Mouse (Mus musculus): ENCODE results near the gene Lrmda. TPM values are rescaled to one million over a fixed set of nuclear protein-coding genes. Genes with fewer than 3 reads are reported as not detected.

Gene Lrmda
- polyA plus RNA-seq, 1 experiment from 2014 or later = 0.66 TPM

- ATAC-seq (ENCODE audit: insufficient read depth, low FRiP score, low TSS enrichment) (0 out of 2 replicates have a peak, but pooled peaks have one; percentile 48), DNase-seq (ENCODE audit: low spot score) (peak; percentile 42)
- H3K36me3 ChIP-seq (ENCODE audit: control insufficient read depth, insufficient read depth, low read length) = no peaks in the 10 kb centered on the region
- H3K9me3 ChIP-seq (ENCODE audit: control insufficient read depth, low read length) = no peaks in the 10 kb centered on the region
- no peak overlapping the region for H3K4me3 ChIP-seq (ENCODE audit: low read depth, low read length)
- peaks cover 14% of the 10 kb centered on the region for H3K4me1 ChIP-seq (ENCODE audit: control insufficient read depth, insufficient read depth, low read length)
- H3K27ac ChIP-seq (ENCODE audit: low read depth, low read length) = no peak overlapping the region; the same call in 1 of the 2 replicates
- no peak overlapping the region for H3K9ac ChIP-seq (ENCODE audit: low read length)
- no peaks in the 10 kb centered on the region for H3K27me3 ChIP-seq (ENCODE audit: control insufficient read depth, insufficient read depth, low read length)
- no peak overlapping the region for H3K4me2 ChIP-seq (ENCODE audit: low read depth)
- WGBS = 34% methylated on average over 4 of the region's 4 CpGs
These were observed 887.7 kb downstream of the Lrmda start for GRCm38 (mm10) chr14:22907221-22907620.

DNA sequence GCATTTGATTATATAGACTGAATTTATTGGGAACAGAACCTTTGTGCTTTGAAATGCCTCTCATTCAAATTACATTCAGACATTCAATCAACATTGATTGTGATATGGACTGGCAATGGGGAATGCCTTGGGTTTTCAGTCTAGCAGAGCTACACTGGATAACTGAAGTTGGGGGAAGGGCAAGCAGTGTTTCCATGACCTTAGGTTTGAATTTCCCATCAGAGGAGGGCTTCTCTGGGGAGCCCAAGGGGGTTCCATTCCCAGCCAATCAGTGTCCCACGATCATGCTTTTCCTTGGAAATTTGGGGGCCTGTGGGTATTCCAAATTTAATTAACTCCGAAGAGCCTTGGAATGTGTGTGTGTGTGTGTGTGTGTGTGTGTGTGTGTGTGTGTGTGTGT lies 888.5 kb downstream of the Lrmda start:
- no peak for ATAC-seq (ENCODE audit: insufficient read depth, low FRiP score, low TSS enrichment)
- H3K4me1 ChIP-seq (ENCODE audit: control insufficient read depth, insufficient read depth, low read length) = peaks cover 14% of the 10 kb centered on the region
- H3K27me3 ChIP-seq (ENCODE audit: control insufficient read depth, insufficient read depth, low read length) = no peaks in the 10 kb centered on the region
- 77% methylated on average over 2 of the region's 2 CpGs for whole genome bisulfite sequencing
- H3K9me3 ChIP-seq (ENCODE audit: control insufficient read depth, low read length) = no peaks in the 10 kb centered on the region
- no peak overlapping the region for H3K4me3 ChIP-seq (ENCODE audit: low read depth, low read length)
- no peak overlapping the region for H3K27ac ChIP-seq (ENCODE audit: low read depth, low read length)
- H3K4me2 ChIP-seq (ENCODE audit: low read depth) = no peak overlapping the region
- H3K9ac ChIP-seq (ENCODE audit: low read length) = no peak overlapping the region
- no peaks in the 10 kb centered on the region for H3K36me3 ChIP-seq (ENCODE audit: control insufficient read depth, insufficient read depth, low read length)
- DNase-seq (ENCODE audit: low spot score) = no peak

DNA sequence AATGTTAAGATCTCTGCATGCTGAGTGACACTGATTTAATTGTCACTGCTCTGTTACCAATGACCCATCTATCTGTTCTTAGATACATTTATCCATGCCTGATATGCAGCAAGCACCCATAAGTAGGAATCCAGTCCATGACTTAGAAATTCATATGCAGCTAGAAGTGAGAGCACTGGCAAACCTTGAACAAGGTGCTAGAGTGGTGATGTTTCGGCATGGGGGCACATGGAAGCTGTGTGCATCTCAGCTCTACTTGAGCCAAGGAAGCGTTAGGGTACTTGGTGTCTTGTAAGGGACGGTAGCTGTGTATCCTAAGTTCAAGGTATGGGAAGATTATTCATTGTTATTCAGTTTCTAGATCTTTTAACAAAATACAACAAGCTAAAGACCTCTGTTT lies 896.0 kb downstream of the Lrmda start:
- no peaks in the 10 kb centered on the region for H3K27me3 ChIP-seq (ENCODE audit: control insufficient read depth, insufficient read depth, low read length)
- no peaks in the 10 kb centered on the region for H3K9me3 ChIP-seq (ENCODE audit: control insufficient read depth, low read length)
- no peak overlapping the region for H3K4me2 ChIP-seq (ENCODE audit: low read depth)
- H3K4me3 ChIP-seq (ENCODE audit: low read depth, low read length) = no peak overlapping the region
- no peaks in the 10 kb centered on the region for H3K36me3 ChIP-seq (ENCODE audit: control insufficient read depth, insufficient read depth, low read length)
- 93% methylated on average over 3 of the region's 3 CpGs for WGBS
- no peak overlapping the region for H3K9ac ChIP-seq (ENCODE audit: low read length)
- no peak for ATAC-seq (ENCODE audit: insufficient read depth, low FRiP score, low TSS enrichment)
- H3K4me1 ChIP-seq (ENCODE audit: control insufficient read depth, insufficient read depth, low read length) = no peaks in the 10 kb centered on the region
- H3K27ac ChIP-seq (ENCODE audit: low read depth, low read length) = no peak overlapping the region
- DNase-seq (ENCODE audit: low spot score) = no peak

DNA sequence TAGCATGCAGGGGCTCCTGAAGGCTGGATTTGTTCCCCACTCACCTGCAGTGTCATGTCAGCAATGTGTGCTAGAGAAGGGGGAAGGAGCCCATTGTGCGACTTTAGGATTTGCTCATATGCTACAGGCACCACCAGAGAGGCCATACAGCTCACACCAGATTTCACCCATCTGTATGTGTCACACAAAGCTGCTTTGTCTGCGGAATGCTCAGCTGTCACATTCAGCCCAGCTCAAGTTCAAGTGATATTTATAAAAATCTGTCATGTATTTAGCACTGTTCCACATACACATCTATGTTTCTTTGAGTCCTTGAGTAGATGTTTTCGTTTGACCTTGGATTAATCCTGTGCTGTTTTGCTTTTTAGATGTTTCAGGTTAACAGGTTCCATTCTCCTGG lies 899.0 kb downstream of the Lrmda start:
- ATAC-seq (ENCODE audit: insufficient read depth, low FRiP score, low TSS enrichment) (no peak), DNase-seq (ENCODE audit: low spot score) (no peak)
- Histone ChIP-seq H3K9me3 (ENCODE audit: control insufficient read depth, low read length) (no peaks in the 10 kb centered on the region), H3K27me3 (ENCODE audit: control insufficient read depth, insufficient read depth, low read length) (no peaks in the 10 kb centered on the region), H3K4me2 (ENCODE audit: low read depth) (no peak overlapping the region), H3K4me3 (ENCODE audit: low read depth, low read length) (no peak overlapping the region), H3K4me1 (ENCODE audit: control insufficient read depth, insufficient read depth, low read length) (no peaks in the 10 kb centered on the region), H3K36me3 (ENCODE audit: control insufficient read depth, insufficient read depth, low read length) (no peaks in the 10 kb centered on the region), H3K27ac (ENCODE audit: low read depth, low read length) (no peak overlapping the region), H3K9ac (ENCODE audit: low read length) (no peak overlapping the region)
- WGBS = 90% methylated on average over 3 of the region's 3 CpGs

DNA sequence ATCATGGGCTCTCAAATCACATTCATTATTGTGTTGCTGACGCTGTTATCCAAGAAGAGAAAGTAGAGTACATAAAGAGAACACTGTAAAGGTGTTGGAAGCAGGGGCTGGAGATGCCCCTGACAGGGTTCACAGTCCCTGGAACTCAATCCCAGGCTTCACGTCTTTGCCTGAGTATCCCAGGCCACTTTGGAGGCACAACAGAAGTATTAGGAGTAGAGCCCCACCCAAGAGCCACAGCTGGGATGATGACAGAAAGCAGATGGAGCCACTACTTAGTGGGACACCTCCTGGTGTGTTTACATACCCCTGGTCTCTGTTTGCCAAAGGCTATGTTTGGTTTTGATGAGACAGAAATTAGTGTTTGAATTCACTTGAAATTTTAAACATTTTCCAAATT lies 899.4 kb downstream of the Lrmda start:
- no peak overlapping the region for H3K4me2 ChIP-seq (ENCODE audit: low read depth)
- H3K9me3 ChIP-seq (ENCODE audit: control insufficient read depth, low read length) = no peaks in the 10 kb centered on the region
- no peak overlapping the region for H3K9ac ChIP-seq (ENCODE audit: low read length)
- H3K27me3 ChIP-seq (ENCODE audit: control insufficient read depth, insufficient read depth, low read length) = no peaks in the 10 kb centered on the region
- H3K27ac ChIP-seq (ENCODE audit: low read depth, low read length) = no peak overlapping the region
- WGBS = 78% methylated on average over 2 of the region's 2 CpGs
- no peak for ATAC-seq (ENCODE audit: insufficient read depth, low FRiP score, low TSS enrichment)
- H3K4me3 ChIP-seq (ENCODE audit: low read depth, low read length) = no peak overlapping the region
- no peaks in the 10 kb centered on the region for H3K4me1 ChIP-seq (ENCODE audit: control insufficient read depth, insufficient read depth, low read length)
- no peaks in the 10 kb centered on the region for H3K36me3 ChIP-seq (ENCODE audit: control insufficient read depth, insufficient read depth, low read length)
- no peak for DNase-seq (ENCODE audit: low spot score)

DNA sequence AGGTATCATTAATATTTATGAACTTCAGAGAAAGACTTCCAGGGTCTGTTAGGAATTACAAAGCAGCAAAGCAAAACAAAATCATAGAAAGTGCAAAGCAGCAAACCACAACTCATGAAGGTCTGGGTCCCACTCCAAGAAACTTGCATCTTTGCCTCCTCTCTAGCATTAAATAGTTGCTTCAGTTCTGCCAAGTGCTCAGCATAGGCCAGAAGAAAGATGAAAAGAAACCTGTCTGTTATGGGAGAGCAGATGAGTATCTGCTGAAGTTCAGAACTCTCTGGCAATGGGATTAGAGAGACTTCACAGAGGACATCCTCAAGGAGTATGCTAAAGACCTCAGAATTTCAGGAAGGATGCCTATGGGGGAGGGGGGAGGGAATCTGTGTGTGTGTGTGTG lies 901.6 kb downstream of the Lrmda start:
- no peaks in the 10 kb centered on the region for H3K9me3 ChIP-seq (ENCODE audit: control insufficient read depth, low read length)
- no peaks in the 10 kb centered on the region for H3K36me3 ChIP-seq (ENCODE audit: control insufficient read depth, insufficient read depth, low read length)
- H3K4me1 ChIP-seq (ENCODE audit: control insufficient read depth, insufficient read depth, low read length) = no peaks in the 10 kb centered on the region
- no peak overlapping the region for H3K4me3 ChIP-seq (ENCODE audit: low read depth, low read length)
- no peak overlapping the region for H3K9ac ChIP-seq (ENCODE audit: low read length)
- DNase-seq (ENCODE audit: low spot score) = no peak
- H3K4me2 ChIP-seq (ENCODE audit: low read depth) = no peak overlapping the region
- no peak for ATAC-seq (ENCODE audit: insufficient read depth, low FRiP score, low TSS enrichment)
- H3K27ac ChIP-seq (ENCODE audit: low read depth, low read length) = no peak overlapping the region
- H3K27me3 ChIP-seq (ENCODE audit: control insufficient read depth, insufficient read depth, low read length) = no peaks in the 10 kb centered on the region

DNA sequence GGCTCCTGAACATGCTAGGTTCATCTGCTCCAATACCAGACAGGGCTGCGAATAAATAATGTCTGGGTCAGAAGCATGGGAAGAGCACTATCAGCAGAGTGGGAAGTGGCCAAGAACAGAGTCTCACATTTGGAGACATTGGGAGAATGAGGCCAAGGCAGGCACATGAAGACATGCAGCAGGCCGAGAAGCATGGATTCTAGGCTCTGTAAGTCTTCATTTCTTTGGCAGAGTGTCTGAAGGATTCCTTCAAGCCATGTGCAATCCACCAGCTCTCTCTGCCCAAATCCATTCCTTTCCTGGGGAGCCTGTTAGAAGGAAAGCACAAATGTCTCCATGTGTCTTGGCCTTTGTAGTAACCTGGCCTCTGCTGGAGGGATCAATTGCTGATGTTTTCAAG lies 902.3 kb downstream of the Lrmda start:
- H3K9me3 ChIP-seq (ENCODE audit: control insufficient read depth, low read length) = no peaks in the 10 kb centered on the region
- no peaks in the 10 kb centered on the region for H3K36me3 ChIP-seq (ENCODE audit: control insufficient read depth, insufficient read depth, low read length)
- no peaks in the 10 kb centered on the region for H3K27me3 ChIP-seq (ENCODE audit: control insufficient read depth, insufficient read depth, low read length)
- no peak for DNase-seq (ENCODE audit: low spot score)
- no peak overlapping the region for H3K4me3 ChIP-seq (ENCODE audit: low read depth, low read length)
- H3K4me1 ChIP-seq (ENCODE audit: control insufficient read depth, insufficient read depth, low read length) = no peaks in the 10 kb centered on the region
- H3K4me2 ChIP-seq (ENCODE audit: low read depth) = no peak overlapping the region
- no peak overlapping the region for H3K27ac ChIP-seq (ENCODE audit: low read depth, low read length)
- H3K9ac ChIP-seq (ENCODE audit: low read length) = no peak overlapping the region
- ATAC-seq (ENCODE audit: insufficient read depth, low FRiP score, low TSS enrichment) = no peak
- WGBS = 95% methylated on average over 2 of the region's 2 CpGs

DNA sequence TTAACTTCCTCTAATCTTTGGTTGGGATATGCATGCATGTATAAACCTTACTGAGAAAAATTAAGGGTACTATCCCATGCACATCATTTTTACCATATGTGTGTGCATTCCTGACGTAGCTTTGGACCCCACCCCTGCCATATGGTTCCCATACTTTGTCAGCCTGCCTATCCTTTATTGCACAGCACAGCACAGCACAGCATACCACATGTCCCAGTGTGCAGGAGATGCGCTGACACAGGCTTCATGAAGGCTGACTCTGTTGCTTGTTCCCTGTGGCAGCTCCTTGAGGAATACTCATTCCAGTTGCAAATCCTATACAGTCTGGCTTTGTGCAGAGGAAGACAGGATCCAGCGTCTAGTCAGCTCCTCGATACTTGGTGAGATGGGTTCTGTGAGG lies 903.1 kb downstream of the Lrmda start:
- ATAC-seq (ENCODE audit: insufficient read depth, low FRiP score, low TSS enrichment) (no peak), DNase-seq (ENCODE audit: low spot score) (no peak)
- no peaks in the 10 kb centered on the region for H3K36me3 ChIP-seq (ENCODE audit: control insufficient read depth, insufficient read depth, low read length)

DNA sequence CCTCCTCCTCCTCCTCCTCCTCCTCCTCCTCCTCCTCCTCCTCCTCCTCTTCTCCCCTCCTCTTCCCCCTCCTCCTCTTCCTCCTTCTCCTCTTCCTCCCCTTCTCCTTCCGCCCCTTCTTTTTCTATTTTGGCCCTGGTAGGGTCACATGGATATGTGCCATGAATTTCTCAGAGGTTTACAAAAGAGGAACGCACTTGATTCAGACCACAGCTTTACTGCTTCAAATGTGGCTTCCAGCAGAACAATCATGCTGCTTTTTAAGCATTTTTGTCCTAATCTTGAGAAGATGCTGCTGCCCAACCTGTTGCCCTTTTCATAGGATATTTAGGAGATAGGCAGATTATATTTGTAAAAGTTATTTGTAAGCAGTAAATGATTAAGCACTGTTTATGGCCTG lies 903.7 kb downstream of the Lrmda start:
- no peak for ATAC-seq (ENCODE audit: insufficient read depth, low FRiP score, low TSS enrichment)
- no peaks in the 10 kb centered on the region for H3K27me3 ChIP-seq (ENCODE audit: control insufficient read depth, insufficient read depth, low read length)
- 79% methylated on average over 1 of the region's 2 CpGs for WGBS
- no peak overlapping the region for H3K4me2 ChIP-seq (ENCODE audit: low read depth)
- no peak overlapping the region for H3K4me3 ChIP-seq (ENCODE audit: low read depth, low read length)
- no peaks in the 10 kb centered on the region for H3K4me1 ChIP-seq (ENCODE audit: control insufficient read depth, insufficient read depth, low read length)
- H3K27ac ChIP-seq (ENCODE audit: low read depth, low read length) = no peak overlapping the region
- no peak overlapping the region for H3K9ac ChIP-seq (ENCODE audit: low read length)
- H3K9me3 ChIP-seq (ENCODE audit: control insufficient read depth, low read length) = no peaks in the 10 kb centered on the region
- no peak for DNase-seq (ENCODE audit: low spot score)
- H3K36me3 ChIP-seq (ENCODE audit: control insufficient read depth, insufficient read depth, low read length) = no peaks in the 10 kb centered on the region

More for the DNA sequence above, 903.1 kb downstream of the Lrmda start:
- Histone ChIP-seq H3K9ac (ENCODE audit: low read length) (no peak overlapping the region), H3K27ac (ENCODE audit: low read depth, low read length) (no peak overlapping the region), H3K9me3 (ENCODE audit: control insufficient read depth, low read length) (no peaks in the 10 kb centered on the region), H3K4me1 (ENCODE audit: control insufficient read depth, insufficient read depth, low read length) (no peaks in the 10 kb centered on the region), H3K4me3 (ENCODE audit: low read depth, low read length) (no peak overlapping the region), H3K27me3 (ENCODE audit: control insufficient read depth, insufficient read depth, low read length) (no peaks in the 10 kb centered on the region), H3K4me2 (ENCODE audit: low read depth) (no peak overlapping the region)
- WGBS = 76% methylated on average over 4 of the region's 4 CpGs

All from neural tube, embryonic 11.5 days (tissue).